Mouse (Mus musculus) cerebellum, postnatal 10 days (tissue): ENCODE results near the gene Snrpg.
"Not testable (repeated sequence)": the region's sequence is repeated elsewhere in the genome, so short reads cannot be mapped to it uniquely, and the experiment has no call there.

Experiments used
- DNase-seq, 2 experiments: peaks; one replicate each; pipeline ENCODE4 v3.0.0; 2021; ENCODE audit warnings: mixed read lengths in 2 of 2

The Snrpg gene

DNA sequence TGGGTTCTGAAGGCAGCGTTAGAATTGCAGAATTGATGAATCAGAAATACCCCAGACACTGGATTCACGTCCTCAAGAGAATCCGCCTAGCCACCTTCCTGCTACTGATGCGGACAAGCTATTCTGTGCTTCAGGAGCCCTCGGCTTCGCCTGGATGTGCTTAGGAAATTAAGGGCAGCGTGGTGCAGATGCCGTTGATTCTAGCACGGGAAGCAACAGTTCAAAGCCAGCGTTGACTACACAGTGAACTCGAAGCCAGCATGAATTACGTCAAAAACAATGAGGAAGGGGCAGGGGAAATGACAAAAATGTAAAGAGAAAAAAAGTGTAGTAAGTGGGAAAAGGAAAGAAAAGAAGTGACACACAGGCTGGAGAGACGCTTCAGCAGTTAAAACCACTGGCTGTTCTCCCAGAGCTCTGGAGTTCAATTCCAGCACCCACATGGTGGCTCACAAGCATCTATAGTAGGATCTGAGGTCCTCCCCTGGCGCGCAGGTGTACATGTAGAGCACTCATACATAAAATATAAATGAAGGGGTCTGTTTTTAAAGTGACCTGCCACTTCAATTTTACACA is at the start of gene Snrpg:
TSS of gene Snrpg (plus strand) at position 541 of the 576 bp plus-strand sequence.
- no peak for DNase-seq

- DNase-seq, result no peak
Observed at GRCm38 (mm10) chr6:86322031-86322563, 49.0 kb upstream of the Snrpg start.

GRCm38 (mm10) chr6:86322991-86323390 is 48.1 kb upstream of the Snrpg start:
- no peak for DNase-seq

DNA sequence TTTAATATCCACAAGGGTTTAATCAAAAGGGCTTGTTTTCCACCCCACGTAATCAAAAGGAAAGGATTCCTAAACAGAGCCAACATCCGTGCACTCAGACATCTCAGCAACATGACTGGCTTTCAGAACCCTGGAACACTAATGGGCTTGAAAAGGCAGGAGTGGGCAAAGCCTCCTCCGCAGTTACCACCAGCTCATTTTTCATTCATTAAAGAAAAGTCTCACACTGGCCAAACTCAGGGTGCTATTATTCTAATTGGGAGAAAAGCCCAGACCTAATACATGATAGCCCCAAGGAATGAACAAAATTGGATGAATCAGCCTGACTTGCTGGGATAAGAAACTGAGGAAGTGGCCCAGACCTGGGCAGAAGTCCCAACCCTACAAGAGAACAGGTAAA is 46.7 kb upstream of the Snrpg start:
- no peak for DNase-seq

- DNase-seq, result peak in 1 of 2 experiments; percentile 10
Observed at GRCm38 (mm10) chr6:86325646-86326045, 45.5 kb upstream of the Snrpg start.

GRCm38 (mm10) chr6:86326866-86327265 is 44.2 kb upstream of the Snrpg start:
- no peak for DNase-seq

GRCm38 (mm10) chr6:86328369-86328768 is 42.7 kb upstream of the Snrpg start:
- DNase-seq, result no peak

DNA sequence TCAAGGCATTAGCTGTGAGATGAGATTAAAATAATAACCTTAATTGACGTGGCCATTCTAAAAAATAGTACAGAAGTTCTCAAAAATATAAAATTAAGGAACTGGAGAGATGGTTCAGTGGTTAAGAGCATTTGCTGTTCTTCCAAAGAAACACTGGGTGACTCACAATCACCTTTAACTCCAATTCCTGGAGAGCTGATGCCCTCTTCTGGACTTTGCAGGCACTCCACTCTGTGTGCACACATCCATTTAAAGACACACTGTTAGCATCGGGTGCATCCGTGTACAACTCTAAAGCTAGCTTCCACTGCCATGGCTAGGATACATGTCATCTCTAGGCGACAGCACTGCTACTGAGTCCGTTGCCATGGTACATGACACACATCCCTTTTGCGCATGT is 41.2 kb upstream of the Snrpg start:
- no peak for DNase-seq

DNA sequence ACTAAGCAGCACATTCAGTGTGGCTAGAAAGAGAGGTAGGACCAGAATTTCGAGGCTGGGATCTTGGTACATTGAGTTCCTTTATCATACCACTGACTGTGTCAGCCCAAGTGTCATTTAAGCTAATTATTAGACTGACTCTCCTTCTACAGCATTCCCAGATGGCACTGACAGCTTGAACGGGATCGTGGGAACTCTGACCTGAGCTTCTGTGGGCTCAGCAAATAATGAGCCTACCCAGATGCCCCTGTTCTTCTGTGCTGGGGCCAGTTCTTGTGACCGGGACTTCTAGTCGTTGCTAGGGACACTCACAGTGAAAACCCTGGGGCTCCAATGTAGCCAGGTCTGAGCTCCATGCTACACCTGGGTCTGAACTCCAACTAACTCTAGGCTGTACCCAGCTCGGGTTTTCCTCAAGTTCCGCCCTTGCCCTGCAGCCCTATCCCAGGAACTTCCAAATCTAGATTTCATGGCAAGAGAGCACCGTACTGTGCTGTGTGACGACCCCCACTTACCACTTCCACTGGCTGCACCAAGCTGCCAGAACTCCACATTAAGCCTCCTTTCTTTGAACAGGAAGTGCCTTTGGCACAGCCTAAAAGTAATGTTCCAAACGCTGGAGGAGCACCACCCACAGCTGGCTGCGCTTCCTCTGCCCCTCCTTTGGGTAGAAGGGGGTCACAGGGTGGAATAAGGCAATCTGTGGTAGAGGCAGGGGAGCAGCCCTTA is 35.8 kb upstream of the Snrpg start:
- peak in 1 of 2 experiments; percentile 8 for DNase-seq

DNA sequence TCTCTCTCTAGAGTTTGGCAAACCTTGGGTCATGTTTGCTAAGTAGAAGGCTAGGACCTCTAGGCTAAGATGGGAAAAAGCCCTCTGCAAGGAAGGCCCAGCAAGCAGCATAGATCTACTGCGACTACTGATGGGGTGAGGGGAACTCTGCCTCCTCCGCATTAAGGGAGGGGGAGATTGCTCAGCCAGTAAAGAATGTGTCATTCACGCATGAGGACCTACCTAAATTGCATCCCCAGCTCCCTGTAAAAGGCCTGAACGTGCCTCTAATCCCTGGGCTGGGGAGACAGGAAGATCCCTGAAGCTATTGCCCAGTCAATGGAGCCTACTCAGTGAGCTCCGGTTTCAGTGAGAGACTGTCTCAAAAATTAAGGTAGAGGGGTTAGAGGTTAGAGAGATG is 35.2 kb upstream of the Snrpg start:
- no peak for DNase-seq

- not testable (repeated sequence) for DNase-seq
Observed at GRCm38 (mm10) chr6:86336340-86336739, 34.8 kb upstream of the Snrpg start.

DNA sequence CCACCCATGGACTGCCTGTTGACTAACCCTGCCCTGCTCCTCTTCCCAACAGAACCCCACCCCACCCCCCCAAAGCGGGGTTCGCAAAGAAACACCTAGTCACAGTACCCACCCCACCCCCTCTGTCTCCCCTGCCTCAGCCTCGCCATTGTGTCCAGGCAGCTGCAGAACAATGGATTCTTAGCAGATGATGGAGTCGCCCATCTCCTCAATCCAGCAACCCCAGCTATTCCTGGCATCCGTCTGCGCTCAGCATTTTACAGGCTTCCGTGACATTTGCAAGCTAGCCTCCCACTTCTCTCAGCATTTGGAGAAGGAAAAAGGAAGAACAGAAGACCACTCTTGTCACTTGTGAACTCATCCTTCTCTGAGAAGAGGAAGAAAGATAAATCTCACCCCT is 27.4 kb upstream of the Snrpg start:
- peak in 1 of 2 experiments; percentile 10 for DNase-seq

DNA sequence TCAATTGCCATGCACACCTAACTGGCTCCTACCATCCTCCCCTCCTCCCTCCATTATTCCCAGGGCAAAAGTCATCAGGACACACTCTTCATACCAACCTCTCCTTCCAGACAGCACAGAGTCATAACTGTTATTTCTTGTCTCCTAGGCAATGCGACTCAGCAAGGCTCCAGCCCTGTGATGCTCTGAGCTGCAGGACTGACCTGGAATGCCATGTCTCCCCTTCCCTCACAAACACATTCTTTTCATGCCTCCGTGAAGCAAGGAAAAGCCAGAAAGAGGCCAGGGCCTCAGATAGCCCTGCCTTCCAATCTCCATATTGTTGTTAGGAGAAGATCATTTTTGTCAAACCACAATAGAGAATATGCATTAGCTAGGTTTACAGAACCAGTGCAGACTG is 25.0 kb upstream of the Snrpg start:
- DNase-seq, result no peak

DNA sequence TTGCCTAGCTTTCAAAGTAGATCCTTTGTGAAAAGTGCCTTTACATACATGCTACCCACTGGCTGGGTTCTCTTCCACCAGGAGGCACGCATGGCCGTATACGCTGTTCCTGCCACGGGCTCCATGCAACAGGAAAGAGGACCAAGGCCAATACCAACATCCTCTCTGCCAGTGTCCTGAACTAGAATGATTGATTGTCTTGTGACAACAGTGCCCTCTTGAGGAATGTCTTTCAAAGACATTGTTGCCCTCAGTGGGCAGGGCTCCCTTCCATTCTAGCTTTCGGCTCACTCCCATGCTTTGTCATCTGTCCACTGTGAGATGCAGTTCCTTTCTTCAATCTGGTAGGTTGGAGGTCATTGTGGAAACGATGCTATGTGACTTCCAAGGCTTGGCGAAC is 21.8 kb upstream of the Snrpg start:
- DNase-seq, result peak; percentile 51 to 68

DNA sequence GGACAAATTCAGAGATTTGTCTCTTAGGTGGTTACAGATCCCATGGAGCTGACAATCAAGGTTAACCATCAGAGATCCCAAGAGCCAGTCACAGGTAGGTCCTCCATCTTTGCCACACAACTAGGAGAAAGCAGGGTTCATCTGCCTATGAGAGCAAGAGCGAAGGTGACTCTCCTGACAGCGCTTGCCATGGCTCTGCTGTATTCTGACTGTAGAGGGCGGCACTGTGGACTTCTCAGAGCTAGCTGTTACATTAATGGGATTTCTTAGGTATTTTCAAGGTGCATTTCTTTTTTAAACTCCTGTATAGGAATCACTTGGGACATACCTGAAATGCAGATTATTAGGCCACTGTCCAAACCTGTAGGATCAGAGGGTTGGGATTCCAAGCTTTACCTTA is 16.2 kb upstream of the Snrpg start:
- DNase-seq, result no peak

- no peak for DNase-seq
Observed at GRCm38 (mm10) chr6:86356956-86357355, 14.1 kb upstream of the Snrpg start.

- no peak for DNase-seq
Observed at GRCm38 (mm10) chr6:86360691-86361090, 10.4 kb upstream of the Snrpg start.

GRCm38 (mm10) chr6:86361373-86361772 is 9.7 kb upstream of the Snrpg start:
- DNase-seq, result no peak

GRCm38 (mm10) chr6:86364442-86365141 is 6.5 kb upstream of the Snrpg start:
- DNase-seq, result peak; percentile 91 to 92

DNA sequence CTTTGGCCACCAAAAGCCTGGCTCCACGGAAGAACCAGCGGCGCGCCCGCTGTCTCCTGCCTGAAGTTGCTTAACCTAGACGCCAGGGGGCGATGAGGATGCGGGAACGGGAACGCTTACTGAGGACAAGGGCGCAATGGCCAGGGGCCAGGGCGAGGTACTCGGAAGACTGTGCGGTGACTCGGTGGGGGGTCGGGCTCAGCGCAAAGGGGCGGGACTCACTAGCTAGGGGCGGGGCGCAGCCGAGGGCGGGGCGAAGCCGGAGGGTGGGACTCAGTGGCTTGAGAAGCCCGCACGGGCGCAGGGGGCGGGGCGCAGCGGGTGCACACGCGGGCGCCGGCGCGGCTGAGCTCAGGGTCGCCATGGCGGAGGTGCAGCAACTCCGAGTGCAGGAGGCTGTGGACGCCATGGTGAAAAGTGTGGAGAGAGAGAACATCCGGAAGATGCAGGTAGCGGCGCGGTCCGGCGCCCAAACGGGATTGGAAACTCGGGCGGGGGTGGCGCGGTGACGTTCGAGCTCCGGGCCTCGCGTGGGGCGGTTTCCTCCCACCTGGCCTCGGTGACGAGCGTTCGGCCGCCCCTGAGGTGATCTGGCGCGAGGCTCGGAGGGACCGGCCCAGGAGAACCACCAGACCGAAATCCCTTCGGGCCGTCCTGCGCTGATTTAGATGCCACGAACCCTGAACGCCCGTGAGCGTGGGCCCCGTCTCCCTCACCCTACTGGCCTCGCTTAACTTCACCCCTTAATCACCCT is 5.6 kb upstream of the Snrpg start, which contains the start of gene Fam136a:
TSS of gene Fam136a (plus strand) at position 276 of the 754 bp plus-strand sequence.
- DNase-seq, result peak; percentile 99

DNA sequence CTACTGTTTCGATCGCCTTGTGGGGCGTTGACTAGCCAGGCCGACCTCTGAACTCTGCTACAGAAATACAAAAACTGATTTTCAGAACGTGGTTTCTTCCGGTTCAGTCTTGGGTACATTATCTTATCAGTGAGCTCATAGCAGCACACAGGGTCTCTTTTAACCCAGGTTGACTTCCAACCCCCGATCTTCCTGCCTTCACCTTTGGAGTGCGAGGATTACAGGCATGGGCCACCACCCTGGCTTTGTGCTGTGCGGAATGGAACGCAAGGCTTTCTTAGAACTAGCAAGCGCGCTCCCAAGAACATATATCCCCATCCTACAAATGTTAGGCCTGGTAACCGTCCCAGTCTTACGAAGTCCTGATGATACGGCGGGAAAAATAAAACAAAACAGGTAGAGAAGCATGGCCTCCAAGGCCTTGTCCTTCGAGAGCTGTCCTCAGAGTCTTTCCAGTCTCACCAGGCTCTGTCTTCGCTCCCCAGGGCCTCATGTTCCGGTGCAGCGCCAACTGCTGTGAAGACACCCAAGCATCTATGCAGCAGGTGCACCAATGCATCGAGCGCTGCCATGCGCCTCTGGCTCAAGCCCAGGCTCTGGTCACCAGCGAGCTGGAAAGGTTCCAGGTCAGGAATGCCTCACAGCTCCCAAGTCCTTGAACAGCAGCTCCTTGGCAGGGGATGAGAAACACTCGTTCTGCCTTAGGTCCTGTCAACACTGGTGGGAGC is 4.8 kb upstream of the Snrpg start:
- DNase-seq, result peak; percentile 81 to 83

- DNase-seq, result no peak
Observed at GRCm38 (mm10) chr6:86366853-86367249, 4.3 kb upstream of the Snrpg start.
